Mouse (Mus musculus) ovary, postnatal 14 days (tissue): ENCODE data around the gene Bag1.
"Not testable (repeated sequence)": the region's sequence is repeated elsewhere in the genome, so short reads cannot be mapped to it uniquely, and the experiment has no call there.

ENCODE experiments used
- DNase-seq: peaks from one replicate; pipeline ENCODE4 v3.0.0; 2022; ENCODE audit warnings: low spot score

Bag1 gene

GRCm38 (mm10) chr4:40934369-40934768, 13.7 kb downstream of the Bag1 start:
- DNase-seq: not testable (repeated sequence)

DNA sequence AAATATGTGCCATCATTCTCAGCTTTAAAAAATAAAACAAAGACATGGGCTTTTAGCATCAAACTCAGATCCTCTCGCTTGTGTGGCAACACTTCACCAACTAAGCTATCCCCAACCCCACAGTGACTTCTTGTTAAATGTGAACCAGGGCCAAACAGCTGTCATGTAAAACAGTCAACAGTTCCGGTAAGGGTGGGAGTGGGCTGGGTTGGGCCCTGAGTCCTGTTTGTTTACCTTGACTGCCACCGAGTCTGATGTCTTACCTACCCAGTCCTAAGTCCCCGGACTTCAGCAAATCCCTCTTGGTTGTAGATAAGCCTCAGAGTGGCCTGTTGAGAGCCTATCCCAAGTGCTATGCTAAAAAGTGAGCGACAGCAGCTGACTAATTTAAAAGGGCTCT, 14.4 kb downstream of the Bag1 start:
- DNase-seq: no peak

GRCm38 (mm10) chr4:40929046-40929445, 19.0 kb downstream of the Bag1 start:
- no peak for DNase-seq

- DNase-seq: no peak
Measured at GRCm38 (mm10) chr4:40925568-40925967, 22.5 kb downstream of the Bag1 start.

- no peak for DNase-seq
Measured at GRCm38 (mm10) chr4:40923087-40923651, 24.9 kb downstream of the Bag1 start.

- DNase-seq: no peak
Measured at GRCm38 (mm10) chr4:40921288-40921687, 26.8 kb downstream of the Bag1 start.

DNA sequence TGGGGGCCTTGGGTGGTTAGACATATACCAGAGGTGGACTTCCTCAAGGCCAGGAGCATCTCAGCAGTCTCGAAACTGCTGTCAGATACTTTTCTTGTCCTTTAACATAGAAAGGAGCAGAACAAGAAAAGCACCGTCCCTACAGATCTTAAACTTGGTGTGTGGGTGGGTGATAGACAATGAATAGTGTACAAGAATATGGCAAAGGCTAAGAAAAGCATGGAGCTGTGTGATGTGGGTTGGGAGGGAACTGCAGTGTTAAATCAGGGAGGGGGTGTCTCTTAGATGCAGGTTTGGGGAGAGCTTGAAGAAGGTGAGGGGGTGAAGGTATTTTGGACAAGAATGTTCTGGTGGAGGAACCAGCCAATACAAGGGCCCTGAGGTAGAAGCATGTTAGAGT, 27.5 kb downstream of the Bag1 start:
- DNase-seq: no peak

DNA sequence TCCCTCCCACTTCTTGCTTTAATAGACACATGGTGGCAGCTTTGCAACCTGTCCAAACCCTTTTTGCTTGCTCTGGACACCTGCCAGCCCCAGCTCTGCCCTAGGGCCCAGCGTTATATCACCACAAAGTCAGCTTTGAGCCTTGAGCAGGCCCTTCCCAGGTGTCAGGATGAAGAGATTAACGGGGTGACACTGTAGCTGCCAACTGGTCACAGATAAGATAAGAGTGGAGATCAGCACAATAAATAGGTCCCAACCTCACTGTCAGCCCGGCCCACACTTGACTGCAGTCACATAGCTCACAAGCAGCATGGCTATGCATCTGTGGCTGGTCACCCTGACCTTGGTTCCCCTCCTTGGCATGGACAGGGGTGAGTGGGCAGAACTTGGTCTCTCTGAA, 28.3 kb downstream of the Bag1 start, which contains the start of gene Spink4:
TSS of gene Spink4 (plus strand) at position 268 of the 400 bp plus-strand sequence.
- no peak for DNase-seq

- DNase-seq: no peak
Measured at GRCm38 (mm10) chr4:40916592-40917155, 31.4 kb downstream of the Bag1 start.

DNA sequence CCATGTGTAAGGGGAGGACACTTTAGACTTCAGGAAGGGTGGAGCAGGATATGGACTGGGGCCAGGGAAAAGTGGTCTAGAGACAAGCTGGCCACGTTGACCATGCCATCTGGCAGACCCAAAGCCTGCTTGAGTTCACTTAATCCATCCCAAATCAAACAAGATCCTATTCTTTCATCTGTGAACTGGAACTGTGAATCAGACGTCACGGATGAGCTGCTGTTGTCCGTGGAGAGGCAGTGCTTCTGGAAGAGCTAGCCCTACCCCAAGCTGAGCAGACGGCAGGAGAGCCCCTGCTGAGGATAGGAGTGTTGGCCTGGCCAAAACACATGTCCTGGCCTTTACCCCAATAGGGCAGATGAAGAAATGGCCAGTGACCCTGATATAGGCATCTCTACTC, 32.1 kb downstream of the Bag1 start:
- DNase-seq: no peak

- DNase-seq: no peak
Measured at GRCm38 (mm10) chr4:40914287-40914867, 33.7 kb downstream of the Bag1 start.

DNA sequence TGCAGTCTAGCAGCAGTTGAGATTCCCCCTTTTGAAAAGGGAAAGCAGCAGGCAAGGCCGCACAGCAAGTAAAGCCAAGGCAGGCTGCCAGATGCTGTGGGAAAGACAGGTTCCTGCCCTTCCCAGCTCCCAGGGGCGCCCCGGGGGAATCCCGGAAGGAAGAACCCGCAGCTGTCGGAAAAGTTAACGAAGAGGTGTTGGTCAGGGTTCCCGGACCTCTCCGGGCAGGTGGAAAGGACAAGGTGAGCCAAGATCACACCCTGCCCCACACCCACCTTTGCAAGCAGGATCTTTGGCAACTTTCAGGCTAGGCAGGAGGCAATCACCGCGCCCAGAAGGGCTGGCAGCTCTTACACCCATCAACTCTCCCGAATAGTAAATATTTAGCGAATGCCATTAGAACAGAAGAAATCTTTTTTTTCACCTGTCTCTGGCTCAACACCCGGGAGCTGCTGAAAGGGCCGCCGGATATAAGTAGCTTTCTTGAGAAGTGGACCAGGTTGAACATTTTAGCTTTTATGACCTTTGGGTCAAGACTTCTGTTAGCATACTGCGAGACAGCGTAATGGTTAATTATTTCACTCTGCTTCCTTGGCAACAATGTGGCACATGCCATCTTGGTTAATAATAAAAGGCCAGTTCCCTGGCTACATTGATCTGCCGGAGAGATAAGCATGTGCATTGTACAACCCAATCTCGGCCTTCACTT, 39.7 kb downstream of the Bag1 start:
- DNase-seq: peak; percentile 35

DNA sequence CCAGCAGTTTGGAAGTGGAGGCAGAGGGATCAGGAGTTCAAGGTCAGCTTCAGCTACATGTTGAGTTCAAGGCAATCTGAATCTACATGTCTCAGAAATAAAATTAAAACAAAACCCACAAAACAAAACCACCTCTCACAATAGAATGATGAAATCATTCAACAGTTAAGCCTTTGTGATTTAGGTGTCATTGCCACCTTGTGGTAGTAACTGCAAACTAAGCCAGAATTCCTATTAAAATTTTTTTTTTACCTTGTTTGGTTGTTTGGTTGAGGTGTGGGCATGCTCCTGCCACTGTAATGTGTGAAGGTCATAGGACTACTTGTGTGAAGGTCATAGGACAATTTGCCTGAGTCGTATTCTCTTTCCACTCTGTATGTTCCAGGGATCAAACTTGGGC, 41.8 kb downstream of the Bag1 start:
- no peak for DNase-seq

GRCm38 (mm10) chr4:40900612-40901011, 47.5 kb downstream of the Bag1 start:
- no peak for DNase-seq

- DNase-seq: no peak
Measured at GRCm38 (mm10) chr4:40900071-40900470, 48.0 kb downstream of the Bag1 start.

GRCm38 (mm10) chr4:40899264-40899663, 48.8 kb downstream of the Bag1 start:
- no peak for DNase-seq

- DNase-seq: no peak
Measured at GRCm38 (mm10) chr4:40898476-40899044, 49.5 kb downstream of the Bag1 start.

DNA sequence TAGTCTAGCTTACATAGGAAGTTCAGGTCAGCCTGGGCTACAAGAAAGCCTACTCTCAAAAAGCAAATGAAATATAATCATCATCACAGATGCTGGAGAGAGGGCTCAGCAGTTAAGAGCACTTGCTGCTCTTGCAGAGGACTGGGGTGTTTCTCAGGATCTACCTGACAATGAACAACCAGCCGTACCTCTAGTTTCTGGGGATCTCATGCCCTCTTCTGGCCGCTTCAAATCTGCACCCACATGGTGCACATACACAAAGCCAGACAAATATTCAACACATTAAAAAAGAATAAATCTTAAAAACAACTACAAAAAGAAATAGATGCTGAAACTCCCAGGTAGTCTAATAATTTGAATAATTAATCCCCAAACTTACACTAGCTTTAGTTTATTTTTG, 52.4 kb downstream of the Bag1 start:
- no peak for DNase-seq

GRCm38 (mm10) chr4:40895118-40895517, 53.0 kb downstream of the Bag1 start:
- no peak for DNase-seq

DNA sequence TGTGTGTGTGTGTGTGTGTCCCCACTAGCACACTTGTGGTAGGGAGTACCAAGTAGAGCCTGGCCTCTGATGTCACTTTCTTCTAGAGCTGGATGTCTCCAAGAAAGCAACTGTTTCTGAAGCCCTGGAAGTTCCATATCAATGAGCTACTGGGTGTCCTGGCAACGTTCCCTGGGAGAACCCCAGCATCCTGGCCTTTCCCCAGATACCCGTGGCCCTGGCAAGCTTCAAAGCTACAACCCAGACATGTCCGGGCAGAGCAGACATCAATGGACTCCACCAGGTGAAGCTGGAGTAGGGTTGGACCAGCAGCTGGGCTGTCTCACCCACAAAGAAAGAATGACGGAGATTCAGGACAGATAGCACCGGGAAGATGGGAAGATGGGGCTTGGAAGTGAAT, 56.9 kb downstream of the Bag1 start:
- DNase-seq: no peak

- no peak for DNase-seq
Measured at GRCm38 (mm10) chr4:40889983-40890382, 58.1 kb downstream of the Bag1 start.

DNA sequence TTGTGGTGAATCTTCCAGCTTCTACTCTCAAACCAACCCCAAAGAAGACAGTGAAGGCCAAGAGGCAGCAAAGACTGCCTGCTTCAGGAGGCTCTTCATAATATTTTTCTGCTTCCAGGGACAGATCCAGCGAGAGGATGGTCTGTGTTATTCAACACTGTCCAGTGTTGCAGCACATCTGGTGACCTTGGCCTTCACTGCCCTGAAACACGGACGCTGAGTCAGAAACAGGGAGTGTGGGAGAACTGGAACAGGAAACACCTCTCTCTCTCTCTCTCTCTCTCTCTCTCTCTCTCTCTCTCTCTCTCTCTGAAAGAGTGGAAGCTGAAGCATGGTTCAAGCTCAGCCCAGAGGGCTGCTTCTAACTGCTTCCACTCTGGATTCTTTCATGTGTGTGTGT, 58.8 kb downstream of the Bag1 start:
- DNase-seq: no peak

GRCm38 (mm10) chr4:40888839-40889238, 59.3 kb downstream of the Bag1 start:
- DNase-seq: no peak
